Mouse (Mus musculus) yolk sac, embryonic 10.5 days (tissue): ENCODE results near the gene Prl7b1.

Experiments
- DNase-seq: peaks from one replicate; pipeline ENCODE4 v3.0.0-alpha.2; 2017; ENCODE audit warnings: low spot score

Gene Prl7b1

DNA sequence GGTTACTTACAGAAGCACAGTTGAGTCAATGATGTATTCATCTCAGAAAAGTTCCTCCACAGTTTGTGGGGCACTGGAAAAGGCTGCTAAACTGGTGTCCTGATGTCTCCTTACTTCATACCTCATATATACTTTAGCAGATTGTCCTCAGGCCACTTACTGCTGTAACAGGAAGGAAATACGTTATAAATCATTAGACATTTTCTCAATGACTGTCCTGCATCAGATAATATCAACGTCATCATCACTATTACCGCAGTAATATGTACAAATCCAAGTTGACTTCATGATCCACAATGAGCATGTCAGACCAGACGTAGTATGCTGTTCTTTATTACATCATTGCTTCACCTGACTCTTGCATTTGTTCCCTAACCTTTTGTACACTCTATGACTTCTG, at the start of gene Prl7b1:
Prl7b1 (minus strand) TSS at position 101 of the 400 bp plus-strand sequence.
- no peak for DNase-seq

DNA sequence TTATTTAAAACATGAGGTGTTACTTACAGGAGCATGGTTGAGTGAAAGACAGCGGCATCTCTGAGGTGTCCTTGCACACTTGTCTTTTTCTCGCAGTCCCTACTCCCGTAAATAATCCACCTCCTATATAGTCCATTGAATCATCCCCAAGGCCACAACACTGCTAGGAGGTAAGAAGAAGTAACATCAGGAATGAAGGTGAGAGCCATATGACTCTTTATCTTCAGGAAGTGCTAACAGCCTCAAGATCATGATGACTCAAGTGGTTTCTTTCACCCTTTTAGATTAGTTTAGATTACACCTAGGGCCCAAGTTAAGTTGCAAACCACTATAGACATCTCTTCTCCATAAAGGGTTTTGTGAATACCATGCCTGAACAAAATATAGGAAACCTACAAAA, 32.0 kb upstream of the Prl7b1 start, which contains the start of gene Prl7a1:
Prl7a1 (minus strand) TSS at position 101 of the 400 bp plus-strand sequence.
- DNase-seq = no peak

DNA sequence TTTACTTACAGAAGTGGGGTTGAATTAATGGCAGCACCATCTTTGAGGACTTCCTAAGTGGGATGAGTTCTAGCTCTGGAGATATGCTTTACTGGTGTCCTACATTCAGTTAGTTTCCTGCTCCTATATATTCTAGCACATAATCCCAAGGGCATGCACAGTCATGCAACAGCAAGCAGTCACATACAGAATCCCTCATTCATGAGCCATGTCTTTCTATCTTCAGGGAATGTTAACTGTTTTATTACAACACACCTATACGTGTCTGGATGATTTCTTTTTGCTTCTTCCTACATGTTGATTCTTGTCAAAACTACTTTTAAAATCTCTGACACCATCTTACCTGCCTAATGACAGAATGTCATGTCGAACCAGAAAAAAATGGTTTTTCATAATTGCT, 28.3 kb downstream of the Prl7b1 start, which contains the start of gene Prl8a1:
Prl8a1 (minus strand) TSS at position 101 of the 400 bp plus-strand sequence.
- no peak for DNase-seq

DNA sequence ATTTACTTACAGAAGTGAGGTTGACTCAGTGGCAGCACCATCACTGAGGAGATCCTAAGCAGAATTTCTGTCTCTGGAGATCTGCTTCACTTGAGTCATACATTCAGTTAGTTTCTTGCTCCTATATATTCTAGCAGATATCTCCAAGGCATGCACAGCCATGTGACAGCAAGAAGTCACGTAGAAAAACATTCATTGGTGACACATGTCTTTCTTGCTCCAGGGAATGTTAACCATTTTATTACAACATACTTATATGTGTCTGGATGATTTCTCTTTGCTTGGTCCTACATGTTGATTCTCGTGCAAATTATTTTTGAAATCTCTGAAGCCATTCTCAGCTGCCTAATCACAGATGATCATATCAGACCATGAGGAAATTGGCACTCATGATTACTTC, 45.9 kb downstream of the Prl7b1 start, which contains the start of gene Prl8a9:
Prl8a9 (minus strand) TSS at position 101 of the 400 bp plus-strand sequence.
- DNase-seq = no peak

DNA sequence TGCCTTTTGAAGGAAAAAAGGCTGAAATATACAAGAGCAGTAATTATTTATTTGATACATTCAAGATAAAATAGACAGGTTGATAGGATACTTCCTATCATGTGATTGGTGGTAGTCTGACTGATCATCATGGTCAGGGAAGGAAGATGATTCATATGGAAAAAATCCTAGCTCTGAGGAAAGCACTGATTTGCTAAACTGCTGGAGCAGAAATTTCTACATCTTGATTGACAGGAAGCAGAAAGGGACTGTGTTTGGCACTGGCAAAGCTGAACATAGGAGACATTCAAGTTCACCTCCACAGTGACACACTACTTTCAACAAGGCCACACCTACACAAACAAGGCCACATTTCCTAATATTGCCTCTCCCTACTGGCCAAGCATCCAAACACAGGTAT, 57.0 kb downstream of the Prl7b1 start:
- DNase-seq = no peak
